Mouse (Mus musculus) lung, adult 2 months (tissue): ENCODE results near the gene Rock2. TPM values are rescaled to one million over a fixed set of nuclear protein-coding genes. Genes with fewer than 3 reads are reported as not detected.

Experiments
- DNase-seq: peaks from one replicate; pipeline ENCODE4 v3.0.0; 2022
- H3K4me1 ChIP-seq: fragments of 200-500 bp; 2 replicates; pipeline ENCODE4 v1.6.1; 2011; ENCODE audit warnings: low read length; ENCODE audit not compliant: control insufficient read depth, insufficient read depth
- H3K4me3 ChIP-seq: fragments of 200-500 bp; replicated peaks from 2 replicates; pipeline ENCODE3; 2011; ENCODE audit warnings: low read depth, mild to moderate bottlenecking, control low read depth, low read length; ENCODE audit errors: extremely low read depth
- CTCF ChIP-seq: fragments of 200-500 bp; IDR thresholded peaks from 2 replicates; pipeline ENCODE4 v1.5.1; 2011; ENCODE audit warnings: mild to moderate bottlenecking, low read length, control low read depth; ENCODE audit not compliant: insufficient read depth
- POLR2A ChIP-seq: fragments of 200-500 bp; IDR thresholded peaks from 2 replicates; pipeline ENCODE4 v1.6.1; 2011; ENCODE audit warnings: low read depth, mild to moderate bottlenecking, control low read depth, low read length, borderline replicate concordance; ENCODE audit errors: extremely low read depth
- WGBS: fragments of 180-500 bp; shearing (Covaris S2); methylation state at CpG from one replicate; pipeline ENCODE4 v1.1.7; 2018; 5-methylcytosine and 5-hydroxymethylcytosine counted together
- polyA plus RNA-seq: library from polyadenylated mRNA; depleted of rRNA; stranded (reverse); fragments of >200 nt; gene quantifications from 2 replicates; pipeline ENCODE4 v1.2.3, GENCODE M21; 2012

Gene Rock2
- polyA plus RNA-seq, 1 experiment, result 11.4 TPM

GRCm38 (mm10) chr12:16870405-16871068 lies 24.2 kb upstream of the Rock2 start:
- peak; percentile 11; the same call in 1 of the 2 replicates for TF ChIP-seq POLR2A
- no peak for TF ChIP-seq CTCF
- peaks cover 37% of the 10 kb centered on the region for H3K4me1 ChIP-seq
- no peak overlapping the region for H3K4me3 ChIP-seq
- 17% methylated on average over 8 of the region's 8 CpGs for WGBS
- peak; percentile 73 for DNase-seq

- peaks cover 43% of the 10 kb centered on the region for H3K4me1 ChIP-seq
- no peak for DNase-seq
- TF ChIP-seq CTCF (no peak), POLR2A (no peak)
- WGBS, result 85% methylated on average over 1 of the region's 1 CpGs
- no peak overlapping the region for H3K4me3 ChIP-seq
These were observed 22.7 kb upstream of the Rock2 start for GRCm38 (mm10) chr12:16872006-16872405.

GRCm38 (mm10) chr12:16872926-16873464 lies 21.7 kb upstream of the Rock2 start:
- H3K4me1 ChIP-seq, result peaks cover 49% of the 10 kb centered on the region
- no peak for DNase-seq
- 32% methylated on average over 7 of the region's 7 CpGs for WGBS
- no peak overlapping the region for H3K4me3 ChIP-seq
- TF ChIP-seq CTCF (no peak), POLR2A (no peak)

- Histone ChIP-seq H3K4me3 (no peak overlapping the region), H3K4me1 (peaks cover 52% of the 10 kb centered on the region)
- TF ChIP-seq CTCF, result no peak
- TF ChIP-seq POLR2A, result no peak
- WGBS, result 50% methylated on average over 7 of the region's 7 CpGs
- DNase-seq, result no peak
These were observed 21.1 kb upstream of the Rock2 start for GRCm38 (mm10) chr12:16873549-16873948.

GRCm38 (mm10) chr12:16874086-16874485 lies 20.6 kb upstream of the Rock2 start:
- Histone ChIP-seq H3K4me1 (peaks cover 50% of the 10 kb centered on the region), H3K4me3 (no peak overlapping the region)
- DNase-seq, result no peak
- 18% methylated on average over 2 of the region's 2 CpGs for WGBS
- no peak for TF ChIP-seq CTCF
- TF ChIP-seq POLR2A, result no peak

- Histone ChIP-seq H3K4me1 (peaks cover 45% of the 10 kb centered on the region), H3K4me3 (no peak overlapping the region)
- DNase-seq, result no peak
- WGBS, result 14% methylated on average over 4 of the region's 4 CpGs
- TF ChIP-seq POLR2A, result no peak
- no peak for TF ChIP-seq CTCF
These were observed 19.4 kb upstream of the Rock2 start for GRCm38 (mm10) chr12:16875269-16875668.

- DNase-seq, result no peak
- WGBS, result 40% methylated on average over 7 of the region's 7 CpGs
- Histone ChIP-seq H3K4me1 (peaks cover 41% of the 10 kb centered on the region), H3K4me3 (no peak overlapping the region)
- no peak for TF ChIP-seq CTCF
- no peak for TF ChIP-seq POLR2A
These were observed 19.0 kb upstream of the Rock2 start for GRCm38 (mm10) chr12:16875678-16876077.

GRCm38 (mm10) chr12:16876667-16877066 lies 18.0 kb upstream of the Rock2 start:
- Histone ChIP-seq H3K4me1 (peaks cover 38% of the 10 kb centered on the region), H3K4me3 (no peak overlapping the region)
- 55% methylated on average over 3 of the region's 3 CpGs for WGBS
- TF ChIP-seq POLR2A (no peak), CTCF (no peak)
- DNase-seq, result no peak

- 33% methylated on average over 5 of the region's 5 CpGs for WGBS
- TF ChIP-seq POLR2A, result no peak
- TF ChIP-seq CTCF, result no peak
- H3K4me3 ChIP-seq, result no peak overlapping the region
- H3K4me1 ChIP-seq, result peaks cover 38% of the 10 kb centered on the region
- DNase-seq, result no peak
These were observed 17.6 kb upstream of the Rock2 start for GRCm38 (mm10) chr12:16877141-16877540.

- TF ChIP-seq CTCF (no peak), POLR2A (no peak)
- Histone ChIP-seq H3K4me3 (no peak overlapping the region), H3K4me1 (peaks cover 38% of the 10 kb centered on the region)
- no peak for DNase-seq
- 19% methylated on average over 1 of the region's 1 CpGs for WGBS
These were observed 17.0 kb upstream of the Rock2 start for GRCm38 (mm10) chr12:16877679-16878078.
